Mouse (Mus musculus): ENCODE measurements around the gene Zfp592. TPM values are rescaled to one million over a fixed set of nuclear protein-coding genes. Genes with fewer than 3 reads are reported as not detected.
"Not testable (repeated sequence)": the region's sequence is repeated elsewhere in the genome, so short reads cannot be mapped to it uniquely, and the experiment has no call there.

The Zfp592 gene
- polyA plus RNA-seq, 1 experiment from 2014 or later, result 12.1 TPM

DNA sequence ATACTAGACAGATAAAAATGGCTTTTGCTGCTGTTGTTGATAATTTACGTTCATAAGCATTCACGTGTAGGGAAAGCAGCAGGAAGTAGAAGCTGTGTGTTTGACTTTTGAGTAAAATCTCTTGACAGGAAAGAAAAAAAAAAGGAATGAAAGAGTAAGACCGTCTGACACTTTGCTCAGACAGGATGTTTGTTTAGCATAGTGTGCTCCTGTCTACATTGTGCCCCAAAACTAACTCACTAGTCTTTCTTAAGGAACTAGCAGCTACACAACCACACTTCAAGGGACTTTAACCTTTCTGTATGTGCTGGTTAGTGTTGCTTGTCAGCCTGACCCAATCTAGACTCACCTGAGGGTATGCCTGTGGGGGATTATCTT, 19.9 kb upstream of the Zfp592 start:
- H3K36me3 ChIP-seq (replicated peaks); H3K27ac ChIP-seq; H3K9ac ChIP-seq; ATAC-seq (ENCODE audit: low FRiP score); H3K9me3 ChIP-seq; H3K27me3 ChIP-seq; H3K4me3 ChIP-seq (replicated peaks); H3K4me1 ChIP-seq; H3K4me2 ChIP-seq: not testable (repeated sequence)
- WGBS, result 81% methylated on average over 3 of the region's 3 CpGs

DNA sequence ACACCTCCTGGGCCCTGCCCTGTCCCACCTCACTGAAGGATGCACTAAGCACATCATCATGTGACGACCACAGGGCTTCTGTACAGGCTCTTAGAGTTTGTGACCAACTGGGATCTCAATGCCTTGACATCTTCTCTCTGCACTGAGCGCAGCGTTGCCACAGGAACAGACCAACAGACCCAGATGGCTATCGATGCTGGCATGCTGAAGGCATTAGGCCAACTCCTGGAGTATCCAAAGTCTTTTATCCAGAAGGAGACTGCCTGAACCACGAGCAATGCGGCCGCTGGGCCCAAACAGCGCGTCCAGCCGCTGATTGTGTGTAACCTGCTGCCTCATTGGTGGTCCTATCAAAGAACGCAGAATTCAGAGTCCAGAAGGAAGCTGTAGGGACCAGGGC, 12.9 kb upstream of the Zfp592 start:
- Histone ChIP-seq H3K36me3 (replicated peaks) (no peaks in the 10 kb centered on the region), H3K4me3 (replicated peaks) (no peak overlapping the region), H3K27me3 (no peaks in the 10 kb centered on the region), H3K9ac (no peak overlapping the region), H3K4me1 (no peaks in the 10 kb centered on the region), H3K4me2 (no peak overlapping the region), H3K27ac (no peak overlapping the region), H3K9me3 (no peaks in the 10 kb centered on the region)
- WGBS, result 92% methylated on average over 11 of the region's 11 CpGs
- ATAC-seq (ENCODE audit: low FRiP score), result no peak

GRCm38 (mm10) chr7:80986458-80987187, 6.9 kb upstream of the Zfp592 start:
- 58% methylated on average over 6 of the region's 6 CpGs for WGBS

GRCm38 (mm10) chr7:80987805-80988625, 5.5 kb upstream of the Zfp592 start:
- WGBS, result 91% methylated on average over 4 of the region's 4 CpGs
- H3K27ac ChIP-seq, result no peak overlapping the region
- H3K36me3 ChIP-seq (replicated peaks), result no peaks in the 10 kb centered on the region
- H3K27me3 ChIP-seq, result no peaks in the 10 kb centered on the region
- H3K9ac ChIP-seq, result no peak overlapping the region
- H3K4me2 ChIP-seq, result no peak overlapping the region
- no peaks in the 10 kb centered on the region for H3K9me3 ChIP-seq
- peaks cover 17% of the 10 kb centered on the region for H3K4me1 ChIP-seq
- H3K4me3 ChIP-seq (replicated peaks), result no peak overlapping the region
- ATAC-seq (ENCODE audit: low FRiP score), result no peak

More at GRCm38 (mm10) chr7:80986458-80987187, 6.9 kb upstream of the Zfp592 start:
- H3K9ac ChIP-seq, result no peak overlapping the region
- ATAC-seq (ENCODE audit: low FRiP score), result no peak
- H3K9me3 ChIP-seq, result no peaks in the 10 kb centered on the region
- H3K27ac ChIP-seq, result no peak overlapping the region
- no peak overlapping the region for H3K4me3 ChIP-seq (replicated peaks)
- H3K4me2 ChIP-seq, result no peak overlapping the region
- no peaks in the 10 kb centered on the region for H3K27me3 ChIP-seq
- peaks cover 6% of the 10 kb centered on the region for H3K4me1 ChIP-seq
- H3K36me3 ChIP-seq (replicated peaks), result no peaks in the 10 kb centered on the region

- Histone ChIP-seq H3K4me3 (replicated peaks) (no peak overlapping the region), H3K4me1 (peaks cover 29% of the 10 kb centered on the region), H3K9ac (no peak overlapping the region), H3K27ac (no peak overlapping the region), H3K9me3 (no peaks in the 10 kb centered on the region), H3K27me3 (no peaks in the 10 kb centered on the region), H3K4me2 (no peak overlapping the region), H3K36me3 (replicated peaks) (no peaks in the 10 kb centered on the region)
- no peak for ATAC-seq (ENCODE audit: low FRiP score)
- 97% methylated on average over 6 of the region's 6 CpGs for WGBS
Measured at GRCm38 (mm10) chr7:80990276-80990675, 3.2 kb upstream of the Zfp592 start.

DNA sequence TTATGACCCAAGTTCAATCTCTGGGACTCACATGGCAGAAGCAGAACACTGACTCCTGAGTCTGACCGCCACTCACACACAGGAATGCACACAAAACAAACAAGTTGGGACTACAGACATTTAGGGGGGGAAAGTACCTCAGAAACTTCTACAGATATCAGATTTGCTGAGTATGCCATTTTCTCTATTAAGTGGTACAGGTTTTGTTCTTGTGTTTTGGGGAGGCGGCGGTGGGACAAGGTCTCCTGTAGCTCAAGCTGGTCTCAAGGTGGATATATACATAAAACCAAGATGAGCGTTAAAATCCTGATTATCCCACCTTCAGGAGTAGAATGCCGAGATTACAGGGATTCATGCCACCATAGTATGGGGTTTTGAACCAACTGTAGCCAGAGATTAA, 1.9 kb upstream of the Zfp592 start:
- no peaks in the 10 kb centered on the region for H3K36me3 ChIP-seq (replicated peaks)
- ATAC-seq (ENCODE audit: low FRiP score), result no peak
- H3K27me3 ChIP-seq, result no peaks in the 10 kb centered on the region
- peak overlapping the region; percentile 91 for H3K4me2 ChIP-seq
- H3K4me3 ChIP-seq (replicated peaks), result no peak overlapping the region
- 92% methylated on average over 5 of the region's 5 CpGs for WGBS
- H3K9me3 ChIP-seq, result no peaks in the 10 kb centered on the region
- peaks cover 38% of the 10 kb centered on the region for H3K4me1 ChIP-seq
- no peak overlapping the region for H3K27ac ChIP-seq
- H3K9ac ChIP-seq, result no peak overlapping the region

DNA sequence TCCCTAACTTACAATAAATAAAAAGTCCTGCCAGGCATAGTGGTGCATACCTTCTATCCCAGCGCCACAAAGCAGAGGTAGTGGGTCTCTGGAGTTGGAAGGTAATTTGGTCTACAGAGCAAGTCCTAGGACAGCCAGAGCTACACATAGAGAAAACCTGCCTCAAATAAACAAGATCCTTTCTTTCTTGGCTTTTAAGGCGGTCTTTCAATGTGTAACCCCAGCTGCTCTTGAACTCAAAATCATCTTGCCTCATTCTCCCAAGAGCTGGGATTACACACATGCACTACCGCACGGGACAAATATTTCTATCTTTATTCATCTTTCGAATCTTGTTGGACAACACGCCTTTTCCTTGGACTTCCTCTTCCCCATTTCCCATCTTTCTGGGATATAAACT, 1.4 kb upstream of the Zfp592 start:
- H3K27ac ChIP-seq, result 0 out of 2 replicates have a peak overlapping the region, but pooled peaks have one; percentile 94
- H3K27me3 ChIP-seq, result no peaks in the 10 kb centered on the region
- WGBS, result 76% methylated on average over 6 of the region's 6 CpGs
- H3K9me3 ChIP-seq, result no peaks in the 10 kb centered on the region
- no peak for ATAC-seq (ENCODE audit: low FRiP score)
- H3K4me2 ChIP-seq, result peak overlapping the region; percentile 91
- H3K4me1 ChIP-seq, result peaks cover 38% of the 10 kb centered on the region
- peak overlapping the region; percentile 98 for H3K9ac ChIP-seq
- peak overlapping the region; percentile 91 for H3K4me3 ChIP-seq (replicated peaks)
- H3K36me3 ChIP-seq (replicated peaks), result no peaks in the 10 kb centered on the region

- Histone ChIP-seq H3K36me3 (replicated peaks) (no peaks in the 10 kb centered on the region), H3K4me3 (replicated peaks) (peak overlapping the region; percentile 91), H3K9me3 (no peaks in the 10 kb centered on the region), H3K27ac (peak overlapping the region; percentile 94), H3K4me1 (peaks cover 38% of the 10 kb centered on the region), H3K4me2 (peak overlapping the region; percentile 91), H3K9ac (peak overlapping the region; percentile 98), H3K27me3 (no peaks in the 10 kb centered on the region)
- WGBS, result 4% methylated on average over 12 of the region's 12 CpGs
- ATAC-seq (ENCODE audit: low FRiP score), result no peak
Measured at GRCm38 (mm10) chr7:80992631-80992979, 876 bp upstream of the Zfp592 start.

GRCm38 (mm10) chr7:80993834-80994662, 567 bp downstream of the Zfp592 start:
- Histone ChIP-seq H3K9me3 (no peaks in the 10 kb centered on the region), H3K4me1 (peaks cover 38% of the 10 kb centered on the region), H3K27ac (peak overlapping the region; percentile 94), H3K4me2 (peak overlapping the region; percentile 91), H3K27me3 (no peaks in the 10 kb centered on the region), H3K9ac (peak overlapping the region; percentile 98), H3K4me3 (replicated peaks) (peak overlapping the region; percentile 91), H3K36me3 (replicated peaks) (no peaks in the 10 kb centered on the region)
- ATAC-seq (ENCODE audit: low FRiP score), result peak; percentile 92
- WGBS, result 1% methylated on average over 55 of the region's 58 CpGs

- WGBS, result 43% methylated on average over 6 of the region's 6 CpGs
Measured at GRCm38 (mm10) chr7:80994663-80995005, 1.2 kb downstream of the Zfp592 start.

GRCm38 (mm10) chr7:80995266-80996146, 2.0 kb downstream of the Zfp592 start:
- Histone ChIP-seq H3K4me3 (replicated peaks) (no peak overlapping the region), H3K4me1 (peaks cover 38% of the 10 kb centered on the region), H3K4me2 (peak overlapping the region; percentile 91), H3K9me3 (no peaks in the 10 kb centered on the region), H3K36me3 (replicated peaks) (no peaks in the 10 kb centered on the region), H3K27ac (no peak overlapping the region), H3K9ac (no peak overlapping the region), H3K27me3 (no peaks in the 10 kb centered on the region)
- ATAC-seq (ENCODE audit: low FRiP score), result no peak
- 72% methylated on average over 3 of the region's 3 CpGs for WGBS

More at GRCm38 (mm10) chr7:80994663-80995005, 1.2 kb downstream of the Zfp592 start:
- Histone ChIP-seq H3K4me3 (replicated peaks) (peak overlapping the region; percentile 91), H3K27me3 (no peaks in the 10 kb centered on the region), H3K4me2 (peak overlapping the region; percentile 91), H3K9me3 (no peaks in the 10 kb centered on the region), H3K4me1 (peaks cover 38% of the 10 kb centered on the region), H3K27ac (no peak overlapping the region), H3K36me3 (replicated peaks) (no peaks in the 10 kb centered on the region), H3K9ac (peak overlapping the region; percentile 98)
- no peak for ATAC-seq (ENCODE audit: low FRiP score)

Measured in forebrain, embryonic 12.5 days (tissue).